Mouse (Mus musculus): ENCODE data around the gene Krt36.

The Krt36 gene

DNA sequence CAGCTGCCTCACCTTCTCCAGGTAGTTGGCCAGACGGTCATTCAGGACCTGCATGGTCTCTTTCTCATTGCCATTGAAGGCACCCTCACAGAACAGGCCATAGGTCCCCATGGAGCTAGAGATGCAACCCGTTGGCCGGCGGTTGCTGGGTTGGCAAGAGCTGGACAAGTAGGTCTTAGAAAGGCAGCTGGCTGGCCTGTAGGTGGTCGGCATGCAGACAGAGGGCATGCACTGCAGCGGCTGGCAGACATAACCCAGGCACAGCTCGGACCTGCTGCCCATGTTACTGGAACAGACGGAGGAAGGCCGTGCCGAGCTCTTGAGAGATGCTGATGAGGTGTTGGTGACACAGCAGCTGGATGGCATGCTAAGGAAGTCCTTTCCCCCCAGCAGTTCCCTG, 17.6 kb downstream of the Krt36 start, which contains the start of gene Krt32:
Gene Krt32, minus strand, starts transcription at position 366 of the 400 bp plus-strand sequence.
- DNase-seq: no peak

GRCm38 (mm10) chr11:100073873-100074272, 31.6 kb downstream of the Krt36 start:
- no peak for DNase-seq

- DNase-seq: no peak
These were observed 38.0 kb downstream of the Krt36 start for GRCm38 (mm10) chr11:100067293-100068036.

DNA sequence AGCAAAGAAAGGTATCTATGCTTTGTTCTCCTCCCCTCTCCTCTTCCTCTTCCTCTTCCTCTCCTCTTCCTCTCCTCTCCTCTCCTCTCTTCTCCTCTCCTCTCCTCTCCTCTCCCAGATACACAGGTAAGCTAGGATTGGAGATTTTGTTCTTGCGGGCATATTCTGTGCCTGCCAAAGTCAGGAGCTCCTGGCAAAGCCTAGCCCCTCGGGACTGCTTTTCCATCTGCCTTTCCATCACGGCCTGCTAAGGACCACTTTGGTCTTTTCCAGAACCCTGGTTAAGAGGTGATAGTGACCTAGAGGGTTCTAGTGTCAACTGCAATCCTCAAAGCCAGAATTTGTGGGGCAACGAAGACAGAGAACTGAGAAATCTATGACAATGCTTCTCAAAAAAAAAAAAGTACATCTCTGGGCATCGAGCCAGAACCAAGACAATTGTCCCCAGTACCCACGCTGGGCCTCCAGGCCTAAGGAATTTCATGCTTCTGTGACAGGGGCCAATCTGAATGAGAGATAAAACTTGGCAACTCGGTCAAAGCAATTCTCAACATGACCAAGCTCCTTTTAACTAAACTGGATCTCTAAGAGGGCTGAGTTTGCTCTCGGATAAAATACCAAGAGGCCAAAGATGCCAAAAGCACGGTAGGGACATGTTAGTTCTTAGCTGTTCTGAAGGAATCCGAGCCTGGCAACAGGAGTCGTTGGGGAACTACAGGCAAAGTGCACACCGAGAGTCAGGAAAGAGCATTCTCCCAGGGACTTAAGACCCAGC, 39.0 kb downstream of the Krt36 start:
- DNase-seq: peak; percentile 28

GRCm38 (mm10) chr11:100058875-100059274, 46.6 kb downstream of the Krt36 start:
- no peak for DNase-seq

DNA sequence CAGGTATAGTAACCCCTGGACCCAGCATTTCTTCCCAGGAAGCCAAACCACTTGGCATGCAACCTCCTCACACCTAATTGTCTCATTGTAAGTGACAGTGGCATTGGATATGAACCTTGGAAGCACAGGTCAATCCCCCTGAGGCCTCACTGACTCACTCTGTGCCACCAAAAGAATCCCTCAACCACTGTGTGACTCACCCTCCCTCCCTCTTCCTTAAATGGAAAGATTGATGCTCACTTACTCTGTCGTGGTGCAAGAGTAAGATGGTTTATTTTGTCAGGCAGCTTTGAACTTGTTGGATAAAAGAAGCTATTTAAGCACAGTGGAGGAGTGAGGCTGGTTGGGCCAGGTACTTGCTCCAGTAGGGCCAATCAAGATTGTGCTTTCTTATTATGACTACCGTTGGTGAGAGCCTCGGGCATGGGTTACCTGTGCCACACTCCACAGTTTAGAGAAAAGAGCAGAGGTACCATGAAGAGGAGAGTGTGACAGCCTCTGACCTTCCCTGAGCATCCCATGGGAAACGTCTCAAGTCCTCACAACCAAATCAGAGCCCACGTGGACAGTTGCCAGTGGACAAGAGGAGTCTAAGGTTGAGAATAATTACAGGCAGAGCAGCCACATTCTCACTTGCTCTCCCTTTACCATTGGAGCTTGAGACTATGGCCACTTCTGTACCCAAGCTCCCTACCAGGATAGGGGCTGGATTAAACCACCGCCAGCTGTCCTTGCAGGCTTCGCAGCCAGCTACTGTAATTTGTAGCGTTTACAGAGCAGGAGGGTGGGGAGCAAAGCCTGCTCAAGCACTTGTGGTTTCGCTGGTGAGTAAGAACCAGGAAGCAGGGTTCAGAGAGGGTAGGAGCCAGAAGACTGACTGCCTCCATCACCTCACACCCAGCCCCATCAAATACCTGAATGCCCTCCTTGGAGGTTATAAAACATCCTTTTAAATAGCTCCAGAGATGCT, 49.5 kb downstream of the Krt36 start:
- DNase-seq: no peak

All from cerebellum, adult 11-12 months (tissue).